In the genomic region with DNA sequence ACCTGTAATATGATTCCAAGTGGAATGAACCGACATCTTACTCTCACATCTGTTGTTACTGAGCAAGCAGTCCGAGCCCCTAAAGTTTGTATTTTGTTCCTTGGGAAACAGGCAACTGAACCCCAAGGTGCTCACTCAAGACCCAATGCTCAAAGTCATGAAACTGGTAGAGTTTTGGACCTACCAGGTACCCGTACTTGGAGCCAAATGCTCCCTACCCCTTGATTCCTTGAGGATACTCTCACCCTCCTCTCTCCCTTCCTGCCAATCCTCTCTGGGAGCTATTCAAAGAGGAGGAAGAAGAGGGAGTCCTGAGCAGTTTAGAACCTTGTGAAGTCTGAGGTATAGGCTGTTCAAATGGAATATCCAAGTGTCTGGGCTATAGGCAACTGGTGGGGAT, we compare ENCODE assay signal across 15 mouse cellular contexts. TPM values are rescaled to one million over a fixed set of nuclear protein-coding genes. Genes with fewer than 3 reads are reported as not detected.
DNase-seq lines count a peak whose midpoint lies in the region; ATAC-seq and TF ChIP-seq lines count a peak whose summit lies in the region.
"Had no signal": no experiment of that assay in that cellular context is flagged by ENCODE, and none has a peak within 500 bp of the region (broad histone marks: within the 10 kb centered on the region; RNA-seq: fewer than 3 reads in every experiment).

No protein-coding gene starts in this region.

- ATAC-seq in kidney, embryonic 15.5 days (replicated peaks; ENCODE audit: low FRiP score): no peak
- no peak for ATAC-seq in G1E (ENCODE audit: extremely low read depth, insufficient number of reproducible peaks, low FRiP score, poor library complexity, severe bottlenecking)
- ATAC-seq in liver, embryonic 14.5 days (ENCODE audit: insufficient read depth): no peak

- H3K27ac ChIP-seq in gastrocnemius, adult 2 months: peak overlapping the region; percentile 98
- H3K27ac ChIP-seq in kidney, embryonic 15.5 days: peak overlapping the region; percentile 98; the same call in 1 of the 2 replicates
- peak overlapping the region; percentile 25; the same call in 1 of the 2 replicates for H3K27ac ChIP-seq in liver, embryonic 14.5 days
- H3K27ac ChIP-seq: lung, embryonic 15.5 days had no signal

- H3K9me3 ChIP-seq in kidney, embryonic 15.5 days (replicated peaks): no peaks in the 10 kb centered on the region
- H3K9me3 ChIP-seq in G1E (replicated peaks): no peaks in the 10 kb centered on the region
- H3K9me3 ChIP-seq in liver, embryonic 14.5 days (ENCODE audit: control insufficient read depth, low read length): no peaks in the 10 kb centered on the region
- H3K9me3 ChIP-seq: lung, embryonic 15.5 days had no signal

- H3K4me1 ChIP-seq in kidney, embryonic 15.5 days: peaks cover 62% of the 10 kb centered on the region
- peaks cover 66% of the 10 kb centered on the region for H3K4me1 ChIP-seq in G1E (ENCODE audit: insufficient read depth, low read depth, low read length)
- peaks cover 52 to 53% of the 10 kb centered on the region in 2 experiments for H3K4me1 ChIP-seq in liver, embryonic 14.5 days (replicated peaks; ENCODE audit: control insufficient read depth in 2 of 2, insufficient read depth in 2 of 2, low read length in 1 of 2)

- no peak for DNase-seq in gastrocnemius, adult 2 months
- DNase-seq in gastrocnemius, adult 8-10 months (ENCODE audit: low spot score in 2 of 2): no peak
- no peak for DNase-seq in kidney, postnatal 14 days
- DNase-seq in G1E (ENCODE audit: low spot score): no peak
- no peak for DNase-seq in liver, embryonic 14.5 days (ENCODE audit: low read depth in 3 of 3, low spot score in 3 of 3)
- no peak for DNase-seq in urinary bladder, adult 2 months (ENCODE audit: low spot score)
- no peak for DNase-seq in left cerebral cortex, adult 18-20 months (ENCODE audit: low spot score in 2 of 2)
- DNase-seq: B cell, adult 2 months; gastrocnemius, postnatal 14 days; kidney, adult 8-10 months; thymus, postnatal 25 days had no signal

- no peak for TF ChIP-seq CTCF in gastrocnemius, adult 2 months (IDR thresholded peaks at IDR 0.05)
- TF ChIP-seq CTCF in G1E (IDR thresholded peaks at IDR 0.05; ENCODE audit: low read depth, low read length): no peak
- no peak for TF ChIP-seq CTCF in liver, embryonic 14.5 days (IDR thresholded peaks at IDR 0.05; ENCODE audit: low read depth)

- WGBS in kidney, embryonic 15.5 days: 63% methylated on average over 3 of the region's 3 CpGs
- 70% methylated on average over 3 of the region's 3 CpGs for WGBS in liver, embryonic 14.5 days (ENCODE audit: insufficient replicate concordance)

- no peak for TF ChIP-seq EP300 in liver, embryonic 14.5 days (IDR thresholded peaks at IDR 0.05; ENCODE audit: low read depth)

- H3K4me3 ChIP-seq in gastrocnemius, adult 2 months: peak overlapping the region; percentile 87
- H3K4me3 ChIP-seq in kidney, embryonic 15.5 days (replicated peaks): no peak overlapping the region
- H3K4me3 ChIP-seq in G1E (ENCODE audit: low read depth, low read length): peak overlapping the region; percentile 48; the same call in 1 of the 2 replicates
- peak overlapping the region in 1 of 2 experiments; percentile 81; a peak in 1 of 4 replicates for H3K4me3 ChIP-seq in liver, embryonic 14.5 days (ENCODE audit: insufficient read depth in 1 of 2, low read depth in 2 of 2, low read length in 2 of 2)

- H3K36me3 ChIP-seq in kidney, embryonic 15.5 days: no peaks in the 10 kb centered on the region
- peaks cover 31% of the 10 kb centered on the region for H3K36me3 ChIP-seq in G1E (replicated peaks)
- no peaks in the 10 kb centered on the region for H3K36me3 ChIP-seq in liver, embryonic 14.5 days (replicated peaks; ENCODE audit: control insufficient read depth, insufficient read depth, low read depth)
- H3K36me3 ChIP-seq: lung, embryonic 15.5 days had no signal

- intact Hi-C loops in gastrocnemius, adult 2 months (cut with DNase I): loop anchor here (10.0 kb wide), 1 partner anchor 192 kb away; no protein-coding TSS in a partner anchor

- H3K4me2 ChIP-seq in kidney, embryonic 15.5 days: peak overlapping the region; percentile 60
- peak overlapping the region; percentile 73 for H3K4me2 ChIP-seq in liver, embryonic 14.5 days (ENCODE audit: low read depth)

- H3K27me3 ChIP-seq in kidney, embryonic 15.5 days: no peaks in the 10 kb centered on the region
- no peaks in the 10 kb centered on the region for H3K27me3 ChIP-seq in G1E (ENCODE audit: insufficient read depth, low read length)
- no peaks in the 10 kb centered on the region for H3K27me3 ChIP-seq in liver, embryonic 14.5 days (ENCODE audit: control insufficient read depth, insufficient read depth, low read length)
- H3K27me3 ChIP-seq: lung, embryonic 15.5 days had no signal

- no peak overlapping the region for H3K9ac ChIP-seq in kidney, embryonic 15.5 days
- no peak overlapping the region; the same call in 1 of the 2 replicates for H3K9ac ChIP-seq in liver, embryonic 14.5 days (replicated peaks)
- H3K9ac ChIP-seq: lung, embryonic 15.5 days had no signal

RNA-seq across cellular contexts. Expression of a gene that starts 1.9 kb away (rescaled TPM):
- 100 to 1,000 TPM; 500 to 681 TPM for total RNA-seq in gastrocnemius, adult 2 months (2021)
- total RNA-seq in gastrocnemius, adult 8-10 months (2022): 100 to 1,000 TPM; 494 to 562 (median 513) TPM
- 141 and 144 TPM in 2 replicates for polyA plus RNA-seq in kidney, embryonic 15.5 days (2015; fragmentation: Nextera tagmentation; extraction: Ambion mirVana)
- total RNA-seq in G1E (2014; fragmentation: Nextera tagmentation) (76.7 and 101 TPM in 2 replicates), G1E (2017) (59.9 TPM in 2 replicates)
- polyA plus RNA-seq in G1E (2012): 41.5 and 56.0 TPM in 2 replicates
- 8.5 and 15.9 TPM in 2 replicates for polyA plus RNA-seq in liver, embryonic 14.5 days (2012; rRNA removed)
- polyA plus RNA-seq in liver, embryonic 14.5 days (2014; fragmentation: Nextera tagmentation; extraction: Ambion mirVana): 22.6 and 22.8 TPM in 2 replicates
- polyA plus RNA-seq in urinary bladder, adult 2 months (2012; rRNA removed): 73.3 and 82.2 TPM in 2 replicates
- total RNA-seq in left cerebral cortex, adult 18-20 months (2021): 10 to 100 TPM; 77.7 to 81.8 TPM

RNA-seq across cellular contexts. Expression of a gene that starts 11.5 kb away (rescaled TPM):
- 10 to 100 TPM; 57.6 to 63.1 TPM for total RNA-seq in gastrocnemius, adult 2 months (2021)
- 10 to 100 TPM; 51.7 to 62.7 (median 57.5) TPM for total RNA-seq in gastrocnemius, adult 8-10 months (2022)
- polyA plus RNA-seq in kidney, embryonic 15.5 days (2015; fragmentation: Nextera tagmentation; extraction: Ambion mirVana): 198 and 199 TPM in 2 replicates
- total RNA-seq in G1E (2014; fragmentation: Nextera tagmentation): 138 and 144 TPM in 2 replicates
- total RNA-seq in G1E (2017): 146 and 158 TPM in 2 replicates
- polyA plus RNA-seq in G1E (2012): 17.0 and 42.2 TPM in 2 replicates
- 46.8 and 54.6 TPM in 2 replicates for polyA plus RNA-seq in liver, embryonic 14.5 days (2012; rRNA removed)
- 111 TPM in 2 replicates for polyA plus RNA-seq in liver, embryonic 14.5 days (2014; fragmentation: Nextera tagmentation; extraction: Ambion mirVana)
- polyA plus RNA-seq in urinary bladder, adult 2 months (2012; rRNA removed): 79.1 and 92.5 TPM in 2 replicates
- total RNA-seq in left cerebral cortex, adult 18-20 months (2021): 10 to 100 TPM; 72.8 to 81.5 TPM

RNA-seq across cellular contexts. Expression of a gene that starts 18.5 kb away (rescaled TPM):
- not detected for total RNA-seq in gastrocnemius, adult 2 months (2021)
- total RNA-seq in gastrocnemius, adult 8-10 months (2022): not detected
- polyA plus RNA-seq in kidney, embryonic 15.5 days (2015; fragmentation: Nextera tagmentation; extraction: Ambion mirVana): not detected in 2 replicates
- total RNA-seq in G1E (2014; fragmentation: Nextera tagmentation) (not detected in 2 replicates), G1E (2017) (not detected in 2 replicates)
- polyA plus RNA-seq in G1E (2012): not detected in 2 replicates
- not detected in 2 replicates for polyA plus RNA-seq in liver, embryonic 14.5 days (2012; rRNA removed)
- not detected in 2 replicates for polyA plus RNA-seq in liver, embryonic 14.5 days (2014; fragmentation: Nextera tagmentation; extraction: Ambion mirVana)
- polyA plus RNA-seq in urinary bladder, adult 2 months (2012; rRNA removed): not detected in 2 replicates
- not detected for total RNA-seq in left cerebral cortex, adult 18-20 months (2021)
- total RNA-seq: gastrocnemius, postnatal 14 days; left cerebral cortex, adult 8-10 months had no signal
- polyA plus RNA-seq: lung, embryonic 15.5 days; spleen, adult 2 months had no signal

RNA-seq across cellular contexts. Expression of a gene that starts 56.9 kb away (rescaled TPM):
- total RNA-seq in gastrocnemius, adult 2 months (2021): 1 to 10 TPM; 1.8 to 2.4 TPM
- 1 to 10 TPM; 2.1 to 2.6 (median 2.4) TPM for total RNA-seq in gastrocnemius, adult 8-10 months (2022)
- polyA plus RNA-seq in kidney, embryonic 15.5 days (2015; fragmentation: Nextera tagmentation; extraction: Ambion mirVana): 5.2 and 5.6 TPM in 2 replicates
- total RNA-seq in G1E (2014; fragmentation: Nextera tagmentation): 3.1 and 3.7 TPM in 2 replicates
- 1.4 TPM in 2 replicates for total RNA-seq in G1E (2017)
- 0.03 and 0.10 TPM in 2 replicates for polyA plus RNA-seq in G1E (2012)
- polyA plus RNA-seq in liver, embryonic 14.5 days (2012; rRNA removed): 0.67 and 0.75 TPM in 2 replicates
- 0.61 and 0.65 TPM in 2 replicates for polyA plus RNA-seq in liver, embryonic 14.5 days (2014; fragmentation: Nextera tagmentation; extraction: Ambion mirVana)
- polyA plus RNA-seq in urinary bladder, adult 2 months (2012; rRNA removed): 3.5 and 3.7 TPM in 2 replicates
- 1 to 10 TPM; 6.2 to 7.2 TPM for total RNA-seq in left cerebral cortex, adult 18-20 months (2021)

Comparison
In these comparisons a context has a peak if more than half of its experiments do, and no peak if none do; other contexts are left out.
1. H3K27ac ChIP-seq: peak in every context shown above with its lines; median percentile 98 in gastrocnemius, adult 2 months; 98 in kidney, embryonic 15.5 days; 25 in liver, embryonic 14.5 days.
2. RNA of a gene that starts 1.9 kb away (total RNA-seq): 500 to 681 TPM in gastrocnemius, adult 2 months and 494 to 562 TPM in gastrocnemius, adult 8-10 months; 77.7 to 81.8 TPM in left cerebral cortex, adult 18-20 months and 59.9 to 101 TPM in G1E; every median in the first group is over 4 times any median in the second.